10 mouse cellular contexts compared by ENCODE assay signal in the genomic region with DNA sequence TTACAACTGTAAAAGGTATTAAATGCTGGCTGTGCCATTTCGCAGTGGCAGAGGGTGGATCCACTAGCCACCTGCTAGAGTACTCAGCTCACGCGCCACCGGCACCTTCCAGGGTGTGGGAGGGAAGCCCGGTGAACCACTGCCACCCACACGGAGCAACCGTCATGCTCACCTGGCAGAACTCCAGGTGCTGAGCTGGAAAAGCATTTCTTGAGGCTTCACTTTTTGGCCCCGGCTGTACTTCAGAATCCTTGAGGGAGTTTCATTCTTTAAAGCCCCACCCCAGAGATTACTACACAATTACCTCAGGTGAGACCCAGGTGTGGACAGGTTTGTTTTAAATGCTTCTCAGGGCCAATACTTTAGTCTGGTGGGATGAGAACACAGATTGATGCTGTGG. TPM values are rescaled to one million over a fixed set of nuclear protein-coding genes. Genes with fewer than 3 reads are reported as not detected.
DNase-seq lines count a peak whose midpoint lies in the region.
"Had no signal": no experiment of that assay in that cellular context is flagged by ENCODE, and none has a peak within 500 bp of the region (broad histone marks: within the 10 kb centered on the region; RNA-seq: fewer than 3 reads in every experiment).

No protein-coding gene starts in this region.

- peak; percentile 3 to 15 for DNase-seq in cerebellum, postnatal 14 days
- DNase-seq in cerebellum, adult 11 months: no peak
- DNase-seq in left cerebral cortex, postnatal 14 days (ENCODE audit: low spot score in 2 of 2): peak; percentile 0 to 9
- DNase-seq in left cerebral cortex, adult 11 months (ENCODE audit: low spot score): no peak
- peak; percentile 70 to 79 for DNase-seq in kidney, postnatal 25 days
- DNase-seq in lung, postnatal 25 days (ENCODE audit: low spot score): peak; percentile 77
- no peak for DNase-seq in thymus, postnatal 25 days
- no peak for DNase-seq in frontal cortex, postnatal 10 days (ENCODE audit: low spot score in 2 of 2)
- DNase-seq: cerebellum, adult 9-10 months; layer of hippocampus, adult 9-11 months had no signal

- intact Hi-C loops in left cerebral cortex, postnatal 14 days (cut with DNase I): no loop called here

RNA-seq across cellular contexts. Expression of gene Pi4k2b, which starts 20.4 kb away (rescaled TPM):
- total RNA-seq in left cerebral cortex, postnatal 14 days (2021): 1 to 10 TPM; 1.5 to 2.0 TPM

RNA-seq across cellular contexts. Expression of gene Sepsecs, which starts 51.5 kb away (rescaled TPM):
- 10 to 100 TPM; 10.0 to 10.7 TPM for total RNA-seq in left cerebral cortex, postnatal 14 days (2021)

RNA-seq across cellular contexts. Expression of gene Zcchc4, which starts 54.2 kb away (rescaled TPM):
- total RNA-seq in left cerebral cortex, postnatal 14 days (2021): 1 to 10 TPM; 8.1 to 8.2 TPM

Comparison
In these comparisons a context has a peak if more than half of its experiments do, and no peak if none do; other contexts are left out.
1. DNase-seq: peak in cerebellum, postnatal 14 days (2 of 2), left cerebral cortex, postnatal 14 days (2 of 2), kidney, postnatal 25 days (2 of 2) and lung, postnatal 25 days (single experiment); none in cerebellum, adult 11 months (single experiment), left cerebral cortex, adult 11 months (single experiment), thymus, postnatal 25 days (single experiment) and frontal cortex, postnatal 10 days (0 of 2).